ENCODE assay signal across 17 mouse cellular contexts in genomic region chr17:34022414-34022783, GRCm38 (mm10). TPM values are rescaled to one million over a fixed set of nuclear protein-coding genes. Genes with fewer than 3 reads are reported as not detected.
DNase-seq lines count a peak whose midpoint lies in the region; ATAC-seq and TF ChIP-seq lines count a peak whose summit lies in the region.
"Had no signal": no experiment of that assay in that cellular context is flagged by ENCODE, and none has a peak within 500 bp of the region (broad histone marks: within the 10 kb centered on the region; RNA-seq: fewer than 3 reads in every experiment).

No protein-coding gene starts in this region.

- H3K36me3 ChIP-seq in forebrain, embryonic 10.5 days (replicated peaks), result peaks cover 54% of the 10 kb centered on the region
- peaks cover 45% of the 10 kb centered on the region for H3K36me3 ChIP-seq in forebrain, embryonic 13.5 days (ENCODE audit: poor library complexity, severe bottlenecking)
- H3K36me3 ChIP-seq in hindbrain, embryonic 13.5 days, result peaks cover 35% of the 10 kb centered on the region
- H3K36me3 ChIP-seq in hindbrain, postnatal 0 days (ENCODE audit: insufficient read depth, low read length), result no peaks in the 10 kb centered on the region
- H3K36me3 ChIP-seq in E14TG2a.4 (ENCODE audit: insufficient read depth, low read length), result peaks cover 26% of the 10 kb centered on the region

- H3K27me3 ChIP-seq in forebrain, embryonic 10.5 days (ENCODE audit: poor library complexity, severe bottlenecking), result no peaks in the 10 kb centered on the region
- H3K27me3 ChIP-seq in forebrain, embryonic 13.5 days, result no peaks in the 10 kb centered on the region
- no peaks in the 10 kb centered on the region for H3K27me3 ChIP-seq in hindbrain, embryonic 13.5 days
- H3K27me3 ChIP-seq in hindbrain, postnatal 0 days (ENCODE audit: insufficient read depth, low read length), result no peaks in the 10 kb centered on the region
- H3K27me3 ChIP-seq in E14TG2a.4 (ENCODE audit: insufficient read depth, low read length), result peaks cover 17% of the 10 kb centered on the region
- H3K27me3 ChIP-seq: embryonic facial prominence, embryonic 15.5 days; forebrain, embryonic 15.5 days; limb, embryonic 15.5 days had no signal

- H3K4me3 ChIP-seq in forebrain, embryonic 10.5 days, result peak overlapping the region; percentile 98
- H3K4me3 ChIP-seq in forebrain, embryonic 13.5 days, result no peak overlapping the region
- no peak overlapping the region for H3K4me3 ChIP-seq in hindbrain, embryonic 13.5 days
- H3K4me3 ChIP-seq in hindbrain, postnatal 0 days (ENCODE audit: low read length), result no peak overlapping the region
- H3K4me3 ChIP-seq in E14TG2a.4 (replicated peaks; ENCODE audit: low read length), result peak overlapping the region; percentile 95
- no peak overlapping the region for H3K4me3 ChIP-seq in left cerebral cortex, adult 2 months
- H3K4me3 ChIP-seq: embryonic facial prominence, embryonic 15.5 days; forebrain, embryonic 15.5 days; limb, embryonic 15.5 days; myocyte had no signal

- no peak overlapping the region for H3K9ac ChIP-seq in forebrain, embryonic 13.5 days
- peak overlapping the region; percentile 19; the same call in 1 of the 2 replicates for H3K9ac ChIP-seq in hindbrain, embryonic 13.5 days
- no peak overlapping the region for H3K9ac ChIP-seq in hindbrain, postnatal 0 days (replicated peaks; ENCODE audit: low read length)
- H3K9ac ChIP-seq: embryonic facial prominence, embryonic 15.5 days; forebrain, embryonic 15.5 days; limb, embryonic 15.5 days had no signal

- peak overlapping the region; percentile 100; the same call in 1 of the 2 replicates for H3K27ac ChIP-seq in forebrain, embryonic 10.5 days
- no peak overlapping the region for H3K27ac ChIP-seq in forebrain, embryonic 13.5 days
- no peak overlapping the region for H3K27ac ChIP-seq in hindbrain, embryonic 13.5 days
- no peak overlapping the region for H3K27ac ChIP-seq in hindbrain, postnatal 0 days
- H3K27ac ChIP-seq in left cerebral cortex, adult 2 months, result no peak overlapping the region
- H3K27ac ChIP-seq: embryonic facial prominence, embryonic 15.5 days; forebrain, embryonic 15.5 days; limb, embryonic 15.5 days had no signal

- no peak for ATAC-seq in forebrain, embryonic 13.5 days
- ATAC-seq in hindbrain, embryonic 13.5 days (ENCODE audit: low FRiP score), result no peak
- no peak for ATAC-seq in hindbrain, postnatal 0 days
- ATAC-seq: forebrain, embryonic 15.5 days; hindbrain, embryonic 16.5 days had no signal

- intact Hi-C loops in left cerebral cortex, adult 2 months (cut with DNase I), result no loop called here

- no peak for TF ChIP-seq CTCF in hindbrain, postnatal 0 days (IDR thresholded peaks at IDR 0.05; ENCODE audit: low read depth)
- no peak for TF ChIP-seq CTCF in E14TG2a.4 (conservative IDR thresholded peaks at IDR 0.05; ENCODE audit: low read length)
- no peak for TF ChIP-seq CTCF in left cerebral cortex, adult 2 months (IDR thresholded peaks at IDR 0.05)

- no peak overlapping the region for H3K4me2 ChIP-seq in forebrain, embryonic 13.5 days
- H3K4me2 ChIP-seq in hindbrain, embryonic 13.5 days, result no peak overlapping the region
- no peak overlapping the region for H3K4me2 ChIP-seq in hindbrain, postnatal 0 days (ENCODE audit: low read depth, low read length)
- H3K4me2 ChIP-seq: embryonic facial prominence, embryonic 15.5 days; forebrain, embryonic 15.5 days; limb, embryonic 15.5 days had no signal

- peaks cover 45% of the 10 kb centered on the region for H3K4me1 ChIP-seq in forebrain, embryonic 10.5 days
- H3K4me1 ChIP-seq in forebrain, embryonic 13.5 days, result peaks cover 42% of the 10 kb centered on the region
- H3K4me1 ChIP-seq in hindbrain, embryonic 13.5 days (replicated peaks), result peaks cover 45% of the 10 kb centered on the region
- H3K4me1 ChIP-seq in hindbrain, postnatal 0 days (ENCODE audit: insufficient read depth, low read length), result peaks cover 14% of the 10 kb centered on the region
- peaks cover 52% of the 10 kb centered on the region for H3K4me1 ChIP-seq in E14TG2a.4 (replicated peaks; ENCODE audit: low read depth, low read length)

- DNase-seq in forebrain, embryonic 10.5 days (ENCODE audit: extremely low spot score, low spot score), result no peak
- no peak for DNase-seq in hindbrain, postnatal 0 days (ENCODE audit: low spot score)
- DNase-seq in ZHBTc4 (ENCODE audit: low read depth, low spot score), result peak; percentile 38
- DNase-seq in left cerebral cortex, adult 2 months (ENCODE audit: extremely low spot score in 1 of 2, low spot score in 2 of 2), result no peak
- DNase-seq: cerebellum, adult 11 months; kidney, adult 2 months; lung, postnatal 14 days; retina, postnatal 1 day; right cerebral cortex, postnatal 4 days had no signal

- peaks cover 50% of the 10 kb centered on the region for H3K9me3 ChIP-seq in forebrain, embryonic 10.5 days
- H3K9me3 ChIP-seq in forebrain, embryonic 13.5 days (replicated peaks), result 0 out of 2 replicates have a peak, but pooled peaks cover 4% of the 10 kb centered on the region
- H3K9me3 ChIP-seq in hindbrain, embryonic 13.5 days, result no peaks in the 10 kb centered on the region
- H3K9me3 ChIP-seq in hindbrain, postnatal 0 days (ENCODE audit: low read length), result no peaks in the 10 kb centered on the region
- peaks cover 39% of the 10 kb centered on the region for H3K9me3 ChIP-seq in E14TG2a.4 (ENCODE audit: low read length)
- H3K9me3 ChIP-seq: embryonic facial prominence, embryonic 15.5 days; forebrain, embryonic 15.5 days had no signal

- WGBS in forebrain, embryonic 10.5 days, result 90% methylated on average over 14 of the region's 14 CpGs
- WGBS in forebrain, embryonic 13.5 days, result 94% methylated on average over 14 of the region's 14 CpGs
- 89% methylated on average over 14 of the region's 14 CpGs for WGBS in hindbrain, embryonic 13.5 days
- 92% methylated on average over 14 of the region's 14 CpGs for WGBS in hindbrain, postnatal 0 days

RNA-seq across cellular contexts. Expression of gene Ring1, which starts 2.1 kb away (rescaled TPM):
- 11.4 and 12.4 TPM in 2 replicates for polyA plus RNA-seq in forebrain, embryonic 10.5 days (2016; fragmentation: Nextera tagmentation; extraction: Ambion mirVana)
- polyA plus RNA-seq in forebrain, embryonic 13.5 days (2015; fragmentation: Nextera tagmentation; extraction: Ambion mirVana), result 12.4 and 15.3 TPM in 2 replicates
- polyA plus RNA-seq in hindbrain, embryonic 13.5 days (2015; fragmentation: Nextera tagmentation; extraction: Ambion mirVana), result 19.2 and 21.5 TPM in 2 replicates
- 19.1 and 22.1 TPM in 2 replicates for total RNA-seq in hindbrain, postnatal 0 days (2014; rRNA removed)
- polyA plus RNA-seq in hindbrain, postnatal 0 days (2015; fragmentation: Nextera tagmentation; extraction: Ambion mirVana), result 19.2 and 20.0 TPM in 2 replicates
- total RNA-seq in left cerebral cortex, adult 2 months (2021), result 10 to 100 TPM; 34.8 to 44.9 TPM

RNA-seq across cellular contexts. Expression of gene H2-Ke6, which starts 5.5 kb away (rescaled TPM):
- 95.4 and 96.4 TPM in 2 replicates for polyA plus RNA-seq in forebrain, embryonic 10.5 days (2016; fragmentation: Nextera tagmentation; extraction: Ambion mirVana)
- polyA plus RNA-seq in forebrain, embryonic 13.5 days (2015; fragmentation: Nextera tagmentation; extraction: Ambion mirVana), result 76.0 and 88.0 TPM in 2 replicates
- 62.9 and 65.0 TPM in 2 replicates for polyA plus RNA-seq in hindbrain, embryonic 13.5 days (2015; fragmentation: Nextera tagmentation; extraction: Ambion mirVana)
- total RNA-seq in hindbrain, postnatal 0 days (2014; rRNA removed), result 78.3 and 87.4 TPM in 2 replicates
- polyA plus RNA-seq in hindbrain, postnatal 0 days (2015; fragmentation: Nextera tagmentation; extraction: Ambion mirVana), result 74.9 and 78.9 TPM in 2 replicates
- total RNA-seq in left cerebral cortex, adult 2 months (2021), result 10 to 100 TPM; 34.4 to 41.2 TPM

RNA-seq across cellular contexts. Expression of gene Slc39a7, which starts 9.1 kb away (rescaled TPM):
- 203 and 206 TPM in 2 replicates for polyA plus RNA-seq in forebrain, embryonic 10.5 days (2016; fragmentation: Nextera tagmentation; extraction: Ambion mirVana)
- polyA plus RNA-seq in forebrain, embryonic 13.5 days (2015; fragmentation: Nextera tagmentation; extraction: Ambion mirVana), result 139 and 159 TPM in 2 replicates
- 164 and 172 TPM in 2 replicates for polyA plus RNA-seq in hindbrain, embryonic 13.5 days (2015; fragmentation: Nextera tagmentation; extraction: Ambion mirVana)
- 188 and 250 TPM in 2 replicates for total RNA-seq in hindbrain, postnatal 0 days (2014; rRNA removed)
- 148 and 150 TPM in 2 replicates for polyA plus RNA-seq in hindbrain, postnatal 0 days (2015; fragmentation: Nextera tagmentation; extraction: Ambion mirVana)
- 100 to 1,000 TPM in 1 of 2 experiments, 10 to 100 TPM in 1; 98.6 to 104 TPM for total RNA-seq in left cerebral cortex, adult 2 months (2021)

RNA-seq across cellular contexts. Expression of gene Rxrb, which starts 9.2 kb away (rescaled TPM):
- polyA plus RNA-seq in forebrain, embryonic 10.5 days (2016; fragmentation: Nextera tagmentation; extraction: Ambion mirVana), result 44.5 and 48.3 TPM in 2 replicates
- 52.6 and 57.1 TPM in 2 replicates for polyA plus RNA-seq in forebrain, embryonic 13.5 days (2015; fragmentation: Nextera tagmentation; extraction: Ambion mirVana)
- polyA plus RNA-seq in hindbrain, embryonic 13.5 days (2015; fragmentation: Nextera tagmentation; extraction: Ambion mirVana), result 56.8 and 59.2 TPM in 2 replicates
- 51.5 and 64.8 TPM in 2 replicates for total RNA-seq in hindbrain, postnatal 0 days (2014; rRNA removed)
- 48.7 and 49.2 TPM in 2 replicates for polyA plus RNA-seq in hindbrain, postnatal 0 days (2015; fragmentation: Nextera tagmentation; extraction: Ambion mirVana)
- total RNA-seq in left cerebral cortex, adult 2 months (2021), result 10 to 100 TPM; 84.7 to 86.2 TPM

RNA-seq across cellular contexts. Expression of gene Col11a2, which starts 16.8 kb away (rescaled TPM):
- 0.74 and 0.75 TPM in 2 replicates for polyA plus RNA-seq in forebrain, embryonic 10.5 days (2016; fragmentation: Nextera tagmentation; extraction: Ambion mirVana)
- 0.80 and 1.3 TPM in 2 replicates for polyA plus RNA-seq in forebrain, embryonic 13.5 days (2015; fragmentation: Nextera tagmentation; extraction: Ambion mirVana)
- polyA plus RNA-seq in hindbrain, embryonic 13.5 days (2015; fragmentation: Nextera tagmentation; extraction: Ambion mirVana), result 3.2 and 3.8 TPM in 2 replicates
- total RNA-seq in hindbrain, postnatal 0 days (2014; rRNA removed), result 12.1 and 16.7 TPM in 2 replicates
- 5.4 TPM in 2 replicates for polyA plus RNA-seq in hindbrain, postnatal 0 days (2015; fragmentation: Nextera tagmentation; extraction: Ambion mirVana)
- total RNA-seq in left cerebral cortex, adult 2 months (2021), result 10 to 100 TPM; 11.3 to 15.2 TPM

Comparison
In these comparisons a context has a peak if more than half of its experiments do, and no peak if none do; other contexts are left out.
1. H3K4me3 ChIP-seq: peak in forebrain, embryonic 10.5 days (single experiment) and E14TG2a.4 (single experiment); none in forebrain, embryonic 13.5 days (single experiment), hindbrain, embryonic 13.5 days (single experiment), hindbrain, postnatal 0 days (single experiment) and left cerebral cortex, adult 2 months (single experiment).